Mouse (Mus musculus) embryonic facial prominence, embryonic 11.5 days (tissue): ENCODE data around the gene Selenoh. TPM values are rescaled to one million over a fixed set of nuclear protein-coding genes. Genes with fewer than 3 reads are reported as not detected.

Source experiments
- ATAC-seq: fragments of 200-750 bp; cut with Nextera tagmentation; replicated peaks from 2 replicates; pipeline ENCODE4 v1.8.0; 2017; ENCODE audit warnings: low read depth; ENCODE audit not compliant: insufficient number of reproducible peaks, low FRiP score, low TSS enrichment
- DNase-seq: peaks from one replicate; pipeline ENCODE4 v3.0.0-alpha.2; 2015; ENCODE audit warnings: low spot score
- H3K27ac ChIP-seq: fragments of 300-500 bp; sonication (generic); replicated peaks from 2 replicates; pipeline ENCODE4 v1.5.1; 2014; ENCODE audit warnings: mild to moderate bottlenecking, low read depth, low read length, control low read depth
- H3K27me3 ChIP-seq: fragments of 300-500 bp; sonication (generic); 2 replicates; pipeline ENCODE4 v1.6.1; 2014; ENCODE audit warnings: mild to moderate bottlenecking, low read length, moderate library complexity, mixed read lengths; ENCODE audit not compliant: control insufficient read depth, insufficient read depth
- H3K36me3 ChIP-seq: fragments of 300-500 bp; sonication (generic); replicated peaks from 2 replicates; pipeline ENCODE4 v1.6.1; 2014; ENCODE audit warnings: low read depth, mild to moderate bottlenecking, low read length, moderate library complexity, mixed read lengths; ENCODE audit not compliant: control insufficient read depth, insufficient read depth
- H3K4me1 ChIP-seq: fragments of 300-500 bp; sonication (generic); 2 replicates; pipeline ENCODE4 v1.6.1; 2014; ENCODE audit warnings: low read length, mixed read lengths; ENCODE audit not compliant: control insufficient read depth, insufficient read depth
- H3K4me2 ChIP-seq: fragments of 300-500 bp; sonication (generic); 2 replicates; pipeline ENCODE4 v1.6.1; 2014; ENCODE audit warnings: low read depth, mild to moderate bottlenecking, control low read depth, low read length, moderate library complexity
- H3K4me3 ChIP-seq: fragments of 300-500 bp; sonication (generic); 2 replicates; pipeline ENCODE4 v1.5.1; 2014; ENCODE audit warnings: low read depth, low read length, control low read depth
- H3K9ac ChIP-seq: fragments of 300-500 bp; sonication (generic); replicated peaks from 2 replicates; pipeline ENCODE4 v1.6.1; 2014; ENCODE audit warnings: mild to moderate bottlenecking, control low read depth, low read length
- H3K9me3 ChIP-seq: fragments of 300-500 bp; sonication (generic); replicated peaks from 2 replicates; pipeline ENCODE4 v1.6.1; 2016; ENCODE audit warnings: mild to moderate bottlenecking, low read length, inconsistent platforms, mixed read lengths; ENCODE audit not compliant: control insufficient read depth
- WGBS: fragments of 180-500 bp; shearing (Covaris S2); extraction: QIAGEN DNeasy Blood & Tissue Kit; methylation state at CpG from one replicate; pipeline ENCODE4 v1.1.7; 2014; 5-methylcytosine and 5-hydroxymethylcytosine counted together
- polyA plus RNA-seq: library from polyadenylated mRNA; unstranded; fragments of >200 nt; fragmentation: Nextera tagmentation; extraction: Ambion mirVana; gene quantifications from 2 replicates; pipeline ENCODE4 v1.2.1, GENCODE M21; 2014

Gene Selenoh
- polyA plus RNA-seq, 1 experiment from 2014 or later, result 446 TPM

DNA sequence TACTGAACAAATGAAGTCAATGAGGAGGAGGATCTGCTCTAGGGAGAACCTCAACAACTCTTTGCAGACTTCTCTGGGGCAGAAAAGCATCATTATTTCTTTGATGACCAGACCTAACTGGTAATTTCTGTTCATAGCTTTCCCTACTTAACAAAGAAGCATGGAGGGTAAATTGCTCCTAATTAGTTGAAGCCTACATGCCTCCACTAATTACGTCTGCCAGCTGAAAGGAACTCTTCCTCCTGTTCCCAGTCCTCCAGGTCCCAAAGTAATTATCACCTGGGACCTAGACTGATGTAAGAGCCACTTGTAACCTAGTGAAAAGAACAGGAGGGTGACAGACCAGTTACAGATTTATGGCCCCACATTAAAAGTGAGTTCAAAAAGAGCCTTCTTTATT, 37.0 kb upstream of the Selenoh start:
- H3K36me3 ChIP-seq, result no peaks in the 10 kb centered on the region; the same call in 1 of the 2 replicates
- H3K9me3 ChIP-seq, result no peaks in the 10 kb centered on the region
- 51% methylated on average over 1 of the region's 1 CpGs for WGBS
- no peaks in the 10 kb centered on the region for H3K27me3 ChIP-seq
- ATAC-seq, result no peak
- H3K4me3 ChIP-seq, result no peak overlapping the region
- no peak overlapping the region for H3K9ac ChIP-seq
- H3K4me1 ChIP-seq, result no peaks in the 10 kb centered on the region
- no peak for DNase-seq
- no peak overlapping the region for H3K27ac ChIP-seq
- H3K4me2 ChIP-seq, result no peak overlapping the region

DNA sequence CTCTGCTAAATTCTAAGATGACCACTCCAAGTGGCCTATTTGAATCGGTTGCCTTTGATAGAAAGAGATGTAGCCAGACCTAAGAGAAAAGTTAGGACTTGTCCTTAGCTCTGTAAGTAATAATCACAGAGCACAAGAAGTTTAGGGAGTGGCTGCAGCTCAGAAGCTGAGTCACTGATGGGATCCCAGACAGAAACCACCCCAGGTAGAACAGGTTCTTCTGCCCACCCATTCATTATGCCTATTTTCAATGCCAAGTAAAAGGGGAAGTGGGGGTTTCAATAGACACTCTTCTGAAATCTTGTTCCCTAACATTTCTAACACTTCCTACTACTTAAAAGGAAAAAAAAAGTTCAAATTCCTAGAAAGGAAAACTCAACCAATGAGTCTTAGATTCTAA, 34.7 kb upstream of the Selenoh start:
- Histone ChIP-seq H3K9ac (no peak overlapping the region), H3K4me3 (no peak overlapping the region), H3K4me2 (no peak overlapping the region), H3K27ac (no peak overlapping the region), H3K9me3 (no peaks in the 10 kb centered on the region), H3K27me3 (no peaks in the 10 kb centered on the region), H3K36me3 (no peaks in the 10 kb centered on the region; the same call in 1 of the 2 replicates), H3K4me1 (no peaks in the 10 kb centered on the region)
- WGBS, result 85% methylated on average over 1 of the region's 1 CpGs
- ATAC-seq (no peak), DNase-seq (no peak)

DNA sequence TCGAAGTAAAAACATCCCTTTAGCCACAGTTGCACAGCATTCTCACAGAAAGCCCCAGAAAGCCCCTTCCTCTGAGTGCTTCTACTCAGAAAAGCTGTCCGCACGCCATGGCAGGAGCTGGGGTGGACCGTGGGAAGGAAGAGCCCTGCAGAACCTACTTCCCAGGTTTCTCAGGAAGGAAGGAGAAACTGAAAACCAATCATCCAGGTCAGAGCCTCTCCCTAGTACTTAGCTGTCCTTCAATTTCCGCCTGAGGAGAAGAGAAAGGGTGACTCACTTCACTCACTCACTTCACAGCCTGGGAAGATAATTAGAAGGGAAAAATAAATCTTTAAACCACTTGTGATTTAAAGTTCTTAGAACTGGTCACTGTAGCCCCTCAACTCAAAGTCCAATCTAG, 33.8 kb upstream of the Selenoh start:
- H3K36me3 ChIP-seq, result no peaks in the 10 kb centered on the region; the same call in 1 of the 2 replicates
- H3K4me2 ChIP-seq, result no peak overlapping the region
- DNase-seq (no peak), ATAC-seq (no peak)
- H3K9ac ChIP-seq, result no peak overlapping the region
- no peak overlapping the region for H3K4me3 ChIP-seq
- no peak overlapping the region for H3K27ac ChIP-seq
- WGBS, result 78% methylated on average over 5 of the region's 5 CpGs
- H3K4me1 ChIP-seq, result no peaks in the 10 kb centered on the region
- H3K27me3 ChIP-seq, result no peaks in the 10 kb centered on the region
- H3K9me3 ChIP-seq, result no peaks in the 10 kb centered on the region

DNA sequence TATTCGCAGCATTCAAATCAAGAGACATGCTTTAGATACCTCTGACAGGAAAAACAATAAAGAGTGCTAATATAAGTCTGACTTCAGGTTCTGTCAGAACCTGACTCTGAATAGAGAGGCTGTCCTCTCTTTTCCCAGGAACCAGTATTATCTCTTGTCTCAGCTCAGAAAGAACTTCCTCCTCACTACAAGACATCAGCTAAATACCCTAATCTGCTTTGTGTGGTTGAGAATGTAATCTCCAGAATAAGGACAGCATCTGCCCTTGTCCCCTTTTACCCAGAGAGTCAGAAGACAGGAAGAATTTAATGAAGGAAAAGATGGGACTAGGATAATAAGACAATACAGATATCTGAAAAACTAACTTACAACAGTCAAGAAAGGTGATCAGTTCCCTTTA, 32.9 kb upstream of the Selenoh start:
- H3K36me3 ChIP-seq, result no peaks in the 10 kb centered on the region; the same call in 1 of the 2 replicates
- H3K4me2 ChIP-seq, result no peak overlapping the region
- H3K9ac ChIP-seq, result no peak overlapping the region
- ATAC-seq (no peak), DNase-seq (no peak)
- no peak overlapping the region for H3K4me3 ChIP-seq
- no peaks in the 10 kb centered on the region for H3K4me1 ChIP-seq
- H3K9me3 ChIP-seq, result no peaks in the 10 kb centered on the region
- WGBS, result 92% methylated on average over 1 of the region's 1 CpGs
- H3K27me3 ChIP-seq, result no peaks in the 10 kb centered on the region
- H3K27ac ChIP-seq, result no peak overlapping the region

DNA sequence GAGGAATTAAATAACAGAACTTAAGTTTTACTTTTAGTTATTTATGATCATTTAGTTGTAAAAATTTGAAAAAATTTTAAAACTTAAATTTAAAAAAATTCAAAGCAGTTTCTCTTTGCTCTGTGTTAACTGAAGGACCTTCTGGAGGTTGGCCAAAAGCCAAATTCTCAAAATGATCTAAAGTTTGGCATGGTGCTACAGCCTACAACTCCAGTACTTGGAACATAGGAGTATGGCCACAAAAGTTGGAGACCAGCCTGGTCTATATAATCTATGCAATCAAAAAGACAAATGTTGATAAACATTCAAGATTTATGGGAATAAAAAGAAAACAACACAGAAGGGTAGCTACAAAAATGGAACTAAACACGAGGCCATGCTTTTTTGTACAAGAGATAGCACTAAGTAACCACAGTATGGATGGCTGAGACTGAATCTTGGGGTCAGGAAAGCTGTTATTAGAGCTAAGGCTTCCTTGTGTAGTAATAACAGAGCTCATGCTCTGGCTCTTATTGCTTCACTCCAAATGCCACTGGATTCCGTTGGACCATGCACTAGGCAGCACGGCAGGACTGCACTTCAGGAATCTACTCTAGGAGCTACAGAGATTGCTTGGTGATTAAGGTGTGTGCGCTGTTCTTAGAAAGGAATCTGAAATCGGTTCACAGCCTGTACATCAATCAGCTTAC, 24.6 kb upstream of the Selenoh start:
- no peak overlapping the region for H3K27ac ChIP-seq
- WGBS, result 90% methylated on average over 5 of the region's 5 CpGs
- no peak overlapping the region for H3K9ac ChIP-seq
- H3K9me3 ChIP-seq, result no peaks in the 10 kb centered on the region
- H3K36me3 ChIP-seq, result peaks cover 8% of the 10 kb centered on the region
- DNase-seq (no peak), ATAC-seq (no peak)
- no peaks in the 10 kb centered on the region for H3K4me1 ChIP-seq
- no peak overlapping the region for H3K4me3 ChIP-seq
- no peaks in the 10 kb centered on the region for H3K27me3 ChIP-seq
- H3K4me2 ChIP-seq, result no peak overlapping the region

DNA sequence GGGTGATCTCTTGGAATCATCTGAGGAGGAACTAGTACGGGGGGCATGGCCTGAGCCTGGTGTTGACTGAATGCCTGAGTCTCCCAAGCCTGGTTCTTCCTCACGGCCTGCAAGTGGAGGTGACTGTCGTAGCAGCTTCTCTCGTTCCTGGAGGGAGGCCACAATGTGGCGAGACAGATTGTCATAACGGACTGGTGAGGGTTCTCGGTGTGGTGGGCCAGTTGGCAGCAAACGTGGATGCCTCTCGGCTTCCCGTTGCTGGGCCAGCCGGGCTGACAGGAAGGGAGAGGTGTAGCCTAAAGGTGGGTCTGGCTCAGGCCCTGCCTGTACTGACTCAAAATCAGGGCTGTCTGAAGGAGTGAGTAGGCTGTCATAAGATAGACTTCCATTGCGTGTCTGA, 19.5 kb upstream of the Selenoh start:
- WGBS, result 92% methylated on average over 12 of the region's 12 CpGs
- H3K4me2 ChIP-seq, result no peak overlapping the region
- H3K27me3 ChIP-seq, result no peaks in the 10 kb centered on the region
- no peak overlapping the region for H3K4me3 ChIP-seq
- no peak overlapping the region for H3K27ac ChIP-seq
- H3K9ac ChIP-seq, result no peak overlapping the region
- H3K9me3 ChIP-seq, result no peaks in the 10 kb centered on the region
- peaks cover 17% of the 10 kb centered on the region for H3K36me3 ChIP-seq
- DNase-seq (no peak), ATAC-seq (no peak)
- no peaks in the 10 kb centered on the region for H3K4me1 ChIP-seq

DNA sequence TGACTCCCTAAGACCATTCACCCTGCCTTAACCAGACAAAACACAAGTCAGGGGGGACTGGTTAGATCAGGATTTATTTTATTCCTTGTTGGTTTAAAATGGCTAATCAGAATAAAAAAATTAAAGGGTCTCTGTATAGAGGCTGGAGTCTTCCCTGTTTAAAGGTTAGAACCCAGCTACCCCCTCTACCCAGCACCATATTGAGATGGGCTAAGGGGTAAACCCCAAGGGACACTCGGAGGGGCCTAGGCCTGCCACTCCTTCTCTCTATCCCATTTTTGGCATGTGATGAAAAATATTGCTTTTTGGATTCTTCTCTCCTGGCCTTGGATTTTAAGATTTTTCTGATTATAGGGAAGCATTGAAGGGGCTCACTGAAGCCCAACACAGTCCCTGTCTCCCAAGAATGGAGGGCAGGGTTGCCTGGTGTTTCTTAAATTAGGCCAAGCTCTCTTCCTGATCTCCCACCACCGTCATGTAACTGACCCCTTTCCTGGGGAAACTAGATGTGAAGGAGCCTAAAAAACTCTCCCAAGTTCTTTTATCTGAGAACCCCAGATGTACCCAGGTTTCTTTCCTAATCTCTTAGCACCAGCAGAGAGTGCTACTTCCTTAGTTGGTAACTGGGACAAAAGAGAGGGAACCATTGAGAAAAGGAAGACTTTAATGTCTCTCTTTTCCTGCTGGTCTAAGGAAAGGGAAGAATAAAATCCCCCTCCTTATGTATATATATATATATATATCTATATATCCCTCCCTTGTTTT, 17.7 kb upstream of the Selenoh start:
- Histone ChIP-seq H3K4me2 (no peak overlapping the region), H3K9ac (no peak overlapping the region), H3K36me3 (peaks cover 16% of the 10 kb centered on the region), H3K4me3 (no peak overlapping the region), H3K27me3 (no peaks in the 10 kb centered on the region), H3K27ac (no peak overlapping the region), H3K9me3 (no peaks in the 10 kb centered on the region), H3K4me1 (no peaks in the 10 kb centered on the region)
- ATAC-seq (no peak), DNase-seq (no peak)
- WGBS, result 79% methylated on average over 2 of the region's 2 CpGs

DNA sequence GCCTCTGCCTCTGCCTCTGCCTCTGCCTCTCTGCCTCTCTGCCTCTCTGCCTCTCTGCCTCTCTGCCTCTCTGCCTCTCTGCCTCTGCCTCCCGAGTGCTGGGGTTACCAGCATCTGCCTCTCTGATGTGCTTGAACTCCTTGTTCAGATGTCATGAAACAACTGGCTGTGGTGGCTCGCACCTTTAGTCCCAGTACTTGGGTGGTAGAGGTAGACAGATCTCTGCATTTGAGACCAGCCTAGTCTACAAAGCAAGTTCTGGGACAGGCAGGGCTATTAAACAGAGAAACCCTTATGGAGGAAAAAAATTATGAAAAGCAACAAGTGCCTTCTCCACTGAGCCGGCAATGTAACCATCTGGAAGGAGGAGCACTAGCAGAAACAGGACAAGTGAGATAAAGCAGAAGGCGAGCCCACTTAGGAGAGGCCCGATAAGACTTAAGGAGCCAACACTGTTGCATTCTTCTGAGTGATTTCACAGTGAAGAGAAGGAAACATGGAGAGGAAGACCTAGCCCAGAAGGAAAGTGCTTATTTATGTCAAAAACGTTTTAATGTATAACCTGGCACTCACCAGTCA, 12.1 kb upstream of the Selenoh start:
- Histone ChIP-seq H3K4me3 (no peak overlapping the region), H3K27me3 (no peaks in the 10 kb centered on the region), H3K9me3 (no peaks in the 10 kb centered on the region), H3K27ac (no peak overlapping the region), H3K4me2 (no peak overlapping the region), H3K36me3 (peaks cover 2% of the 10 kb centered on the region), H3K4me1 (no peaks in the 10 kb centered on the region), H3K9ac (no peak overlapping the region)
- DNase-seq (no peak), ATAC-seq (no peak)
- 83% methylated on average over 6 of the region's 6 CpGs for WGBS
